Mouse (Mus musculus): ENCODE results near the gene Aoc1. TPM values are rescaled to one million over a fixed set of nuclear protein-coding genes. Genes with fewer than 3 reads are reported as not detected.

Gene Aoc1
- total and polyA plus RNA-seq, 2 experiments, result 0.09 to 0.17 TPM

GRCm38 (mm10) chr6:48854155-48854554 lies 18.5 kb upstream of the Aoc1 start:
- no peak for TF ChIP-seq CTCF (IDR thresholded peaks at IDR 0.05; ENCODE audit: low read depth, low read length)
- no peak for TF ChIP-seq POLR2A (IDR thresholded peaks at IDR 0.05; ENCODE audit: extremely low read depth, insufficient read depth, low read length)
- H3K9ac ChIP-seq (ENCODE audit: low read depth, low read length), result no peak overlapping the region
- no peaks in the 10 kb centered on the region for H3K36me3 ChIP-seq (ENCODE audit: control insufficient read depth, insufficient read depth, low read length)
- H3K27me3 ChIP-seq (ENCODE audit: control insufficient read depth, insufficient read depth, low read length), result no peaks in the 10 kb centered on the region
- H3K4me3 ChIP-seq (ENCODE audit: insufficient read depth, low read depth, low read length), result no peak overlapping the region
- H3K4me1 ChIP-seq (ENCODE audit: control insufficient read depth, insufficient read depth, low read length), result no peaks in the 10 kb centered on the region; the same call in 1 of the 2 replicates
- whole genome bisulfite sequencing, result 98% methylated on average over 2 of the region's 2 CpGs
- no peak for DNase-seq (ENCODE audit: extremely low read depth, low read depth, low spot score)
- no peak overlapping the region for H3K27ac ChIP-seq (replicated peaks; ENCODE audit: insufficient read depth, low read depth, low read length)
- no peaks in the 10 kb centered on the region for H3K79me2 ChIP-seq (ENCODE audit: control insufficient read depth, insufficient read depth, low read length)

- H3K36me3 ChIP-seq (ENCODE audit: control insufficient read depth, insufficient read depth, low read length), result no peaks in the 10 kb centered on the region
- no peaks in the 10 kb centered on the region for H3K27me3 ChIP-seq (ENCODE audit: control insufficient read depth, insufficient read depth, low read length)
- DNase-seq (ENCODE audit: extremely low read depth, low read depth, low spot score), result peak; percentile 62
- H3K79me2 ChIP-seq (ENCODE audit: control insufficient read depth, insufficient read depth, low read length), result no peaks in the 10 kb centered on the region
- 17% methylated on average over 8 of the region's 8 CpGs for WGBS
- TF ChIP-seq POLR2A (IDR thresholded peaks at IDR 0.05; ENCODE audit: extremely low read depth, insufficient read depth, low read length) (no peak), CTCF (IDR thresholded peaks at IDR 0.05; ENCODE audit: low read depth, low read length) (no peak)
- H3K27ac ChIP-seq (replicated peaks; ENCODE audit: insufficient read depth, low read depth, low read length), result no peak overlapping the region
- H3K4me1 ChIP-seq (ENCODE audit: control insufficient read depth, insufficient read depth, low read length), result no peaks in the 10 kb centered on the region; the same call in 1 of the 2 replicates
- H3K9ac ChIP-seq (ENCODE audit: low read depth, low read length), result no peak overlapping the region
- no peak overlapping the region for H3K4me3 ChIP-seq (ENCODE audit: insufficient read depth, low read depth, low read length)
Observed at GRCm38 (mm10) chr6:48857613-48858302, 14.9 kb upstream of the Aoc1 start.

GRCm38 (mm10) chr6:48860130-48860815 lies 12.4 kb upstream of the Aoc1 start:
- H3K27ac ChIP-seq (replicated peaks; ENCODE audit: insufficient read depth, low read depth, low read length), result no peak overlapping the region
- H3K79me2 ChIP-seq (ENCODE audit: control insufficient read depth, insufficient read depth, low read length), result no peaks in the 10 kb centered on the region
- H3K9ac ChIP-seq (ENCODE audit: low read depth, low read length), result no peak overlapping the region
- TF ChIP-seq CTCF (IDR thresholded peaks at IDR 0.05; ENCODE audit: low read depth, low read length), result peak; percentile 73
- TF ChIP-seq POLR2A (IDR thresholded peaks at IDR 0.05; ENCODE audit: extremely low read depth, insufficient read depth, low read length), result no peak
- H3K27me3 ChIP-seq (ENCODE audit: control insufficient read depth, insufficient read depth, low read length), result no peaks in the 10 kb centered on the region
- 15% methylated on average over 23 of the region's 23 CpGs for WGBS
- H3K4me1 ChIP-seq (ENCODE audit: control insufficient read depth, insufficient read depth, low read length), result peaks cover 4% of the 10 kb centered on the region
- DNase-seq (ENCODE audit: extremely low read depth, low read depth, low spot score), result peak; percentile 66
- no peak overlapping the region for H3K4me3 ChIP-seq (ENCODE audit: insufficient read depth, low read depth, low read length)
- H3K36me3 ChIP-seq (ENCODE audit: control insufficient read depth, insufficient read depth, low read length), result no peaks in the 10 kb centered on the region

- H3K79me2 ChIP-seq (ENCODE audit: control insufficient read depth, insufficient read depth, low read length), result no peaks in the 10 kb centered on the region
- 89% methylated on average over 1 of the region's 1 CpGs for WGBS
- no peaks in the 10 kb centered on the region for H3K27me3 ChIP-seq (ENCODE audit: control insufficient read depth, insufficient read depth, low read length)
- no peak overlapping the region for H3K4me3 ChIP-seq (ENCODE audit: insufficient read depth, low read depth, low read length)
- DNase-seq (ENCODE audit: extremely low read depth, low read depth, low spot score), result no peak
- peaks cover 4% of the 10 kb centered on the region for H3K4me1 ChIP-seq (ENCODE audit: control insufficient read depth, insufficient read depth, low read length)
- H3K36me3 ChIP-seq (ENCODE audit: control insufficient read depth, insufficient read depth, low read length), result no peaks in the 10 kb centered on the region
- no peak overlapping the region for H3K27ac ChIP-seq (replicated peaks; ENCODE audit: insufficient read depth, low read depth, low read length)
- TF ChIP-seq CTCF (IDR thresholded peaks at IDR 0.05; ENCODE audit: low read depth, low read length) (no peak), POLR2A (IDR thresholded peaks at IDR 0.05; ENCODE audit: extremely low read depth, insufficient read depth, low read length) (no peak)
- no peak overlapping the region for H3K9ac ChIP-seq (ENCODE audit: low read depth, low read length)
Observed at GRCm38 (mm10) chr6:48860851-48861250, 11.8 kb upstream of the Aoc1 start.

GRCm38 (mm10) chr6:48861616-48862280 lies 10.9 kb upstream of the Aoc1 start:
- no peaks in the 10 kb centered on the region for H3K27me3 ChIP-seq (ENCODE audit: control insufficient read depth, insufficient read depth, low read length)
- WGBS, result 85% methylated on average over 12 of the region's 12 CpGs
- peaks cover 4% of the 10 kb centered on the region for H3K4me1 ChIP-seq (ENCODE audit: control insufficient read depth, insufficient read depth, low read length)
- H3K9ac ChIP-seq (ENCODE audit: low read depth, low read length), result no peak overlapping the region
- H3K36me3 ChIP-seq (ENCODE audit: control insufficient read depth, insufficient read depth, low read length), result no peaks in the 10 kb centered on the region
- no peak for DNase-seq (ENCODE audit: extremely low read depth, low read depth, low spot score)
- H3K27ac ChIP-seq (replicated peaks; ENCODE audit: insufficient read depth, low read depth, low read length), result no peak overlapping the region
- no peak for TF ChIP-seq CTCF (IDR thresholded peaks at IDR 0.05; ENCODE audit: low read depth, low read length)
- no peak for TF ChIP-seq POLR2A (IDR thresholded peaks at IDR 0.05; ENCODE audit: extremely low read depth, insufficient read depth, low read length)
- H3K4me3 ChIP-seq (ENCODE audit: insufficient read depth, low read depth, low read length), result no peak overlapping the region
- no peaks in the 10 kb centered on the region for H3K79me2 ChIP-seq (ENCODE audit: control insufficient read depth, insufficient read depth, low read length)
